Mouse (Mus musculus) limb, embryonic 10.5 days (tissue): ENCODE measurements around the gene Rnf39. TPM values are rescaled to one million over a fixed set of nuclear protein-coding genes. Genes with fewer than 3 reads are reported as not detected.

Experiments
- DNase-seq: peaks from one replicate; pipeline ENCODE4 v3.0.0-alpha.2; 2017; ENCODE audit warnings: low spot score
- H3K27ac ChIP-seq: fragments of 300-500 bp; sonication (generic); 2 replicates; pipeline ENCODE4 v1.5.1; 2016; ENCODE audit warnings: mild to moderate bottlenecking
- H3K27me3 ChIP-seq: fragments of 300-500 bp; sonication (generic); 2 replicates; pipeline ENCODE4 v1.6.1; 2016; ENCODE audit warnings: low read depth, mild to moderate bottlenecking; ENCODE audit not compliant: poor library complexity, severe bottlenecking
- H3K36me3 ChIP-seq: fragments of 300-500 bp; sonication (generic); 2 replicates; pipeline ENCODE4 v1.6.1; 2016; ENCODE audit warnings: mild to moderate bottlenecking, moderate library complexity
- H3K4me1 ChIP-seq: fragments of 300-500 bp; sonication (generic); 2 replicates; pipeline ENCODE4 v1.6.1; 2016
- H3K4me3 ChIP-seq: fragments of 300-500 bp; sonication (generic); 2 replicates; pipeline ENCODE4 v1.5.1; 2016; ENCODE audit warnings: mild to moderate bottlenecking, moderate library complexity
- H3K9me3 ChIP-seq: fragments of 300-500 bp; sonication (generic); replicated peaks from 2 replicates; pipeline ENCODE4 v1.6.1; 2016; ENCODE audit warnings: mild to moderate bottlenecking
- WGBS: fragments of 180-500 bp; shearing (Covaris S2); methylation state at CpG from one replicate; pipeline ENCODE4 v1.1.7; 2016; 5-methylcytosine and 5-hydroxymethylcytosine counted together
- polyA plus RNA-seq: library from polyadenylated mRNA; unstranded; fragments of >200 nt; fragmentation: Nextera tagmentation; extraction: Ambion mirVana; gene quantifications from 2 replicates; pipeline ENCODE4 v1.2.1, GENCODE M21; 2016

Gene Rnf39
- polyA plus RNA-seq, result 0.13 and 0.45 TPM in 2 replicates

GRCm38 (mm10) chr17:36942791-36943471 is at the start of gene Rnf39:
Gene Rnf39, plus strand, starts transcription at chr17:36942918.
- peak; percentile 52 for DNase-seq
- Histone ChIP-seq H3K9me3 (no peaks in the 10 kb centered on the region), H3K4me1 (peaks cover 37% of the 10 kb centered on the region), H3K27ac (peak within 1 kb of the TSS; percentile 54), H3K36me3 (no peaks in the 10 kb centered on the region), H3K27me3 (peaks cover 79% of the 10 kb centered on the region), H3K4me3 (peak within 1 kb of the TSS; percentile 54)
- 1% methylated on average over 58 of the region's 59 CpGs for WGBS

- Histone ChIP-seq H3K4me3 (no peak overlapping the region), H3K27me3 (no peaks in the 10 kb centered on the region), H3K9me3 (no peaks in the 10 kb centered on the region), H3K36me3 (no peaks in the 10 kb centered on the region), H3K4me1 (no peaks in the 10 kb centered on the region), H3K27ac (no peak overlapping the region)
- 77% methylated on average over 5 of the region's 5 CpGs for WGBS
- DNase-seq, result no peak
These were observed 49.3 kb upstream of the Rnf39 start for GRCm38 (mm10) chr17:36893387-36893786.

GRCm38 (mm10) chr17:36896583-36896982 is 46.1 kb upstream of the Rnf39 start:
- Histone ChIP-seq H3K9me3 (no peaks in the 10 kb centered on the region), H3K4me1 (no peaks in the 10 kb centered on the region), H3K36me3 (no peaks in the 10 kb centered on the region), H3K4me3 (no peak overlapping the region), H3K27ac (no peak overlapping the region), H3K27me3 (no peaks in the 10 kb centered on the region)
- WGBS, result 88% methylated on average over 1 of the region's 1 CpGs
- DNase-seq, result peak; percentile 42

GRCm38 (mm10) chr17:36897065-36897464 is 45.7 kb upstream of the Rnf39 start:
- Histone ChIP-seq H3K27me3 (no peaks in the 10 kb centered on the region), H3K9me3 (no peaks in the 10 kb centered on the region), H3K27ac (no peak overlapping the region), H3K4me3 (no peak overlapping the region), H3K4me1 (no peaks in the 10 kb centered on the region), H3K36me3 (no peaks in the 10 kb centered on the region)
- no peak for DNase-seq

GRCm38 (mm10) chr17:36897552-36898205 is 45.0 kb upstream of the Rnf39 start, which contains the start of gene Trim31:
Gene Trim31, plus strand, starts transcription at chr17:36898118.
- Histone ChIP-seq H3K27ac (no peak within 1 kb of the TSS), H3K9me3 (no peaks in the 10 kb centered on the region), H3K36me3 (no peaks in the 10 kb centered on the region), H3K4me3 (no peak within 1 kb of the TSS), H3K27me3 (no peaks in the 10 kb centered on the region), H3K4me1 (no peaks in the 10 kb centered on the region)
- whole genome bisulfite sequencing, result 64% methylated on average over 6 of the region's 6 CpGs
- no peak for DNase-seq

GRCm38 (mm10) chr17:36899376-36899775 is 43.3 kb upstream of the Rnf39 start:
- Histone ChIP-seq H3K4me3 (no peak overlapping the region), H3K4me1 (no peaks in the 10 kb centered on the region), H3K36me3 (no peaks in the 10 kb centered on the region), H3K27me3 (no peaks in the 10 kb centered on the region), H3K9me3 (no peaks in the 10 kb centered on the region), H3K27ac (no peak overlapping the region)
- DNase-seq, result no peak
- 84% methylated on average over 4 of the region's 4 CpGs for WGBS

GRCm38 (mm10) chr17:36900001-36900400 is 42.7 kb upstream of the Rnf39 start:
- 83% methylated on average over 5 of the region's 5 CpGs for WGBS
- H3K36me3 ChIP-seq, result no peaks in the 10 kb centered on the region
- H3K9me3 ChIP-seq, result no peaks in the 10 kb centered on the region
- no peak overlapping the region for H3K4me3 ChIP-seq
- H3K4me1 ChIP-seq, result no peaks in the 10 kb centered on the region
- H3K27ac ChIP-seq, result no peak overlapping the region
- no peaks in the 10 kb centered on the region for H3K27me3 ChIP-seq
- no peak for DNase-seq

- Histone ChIP-seq H3K4me3 (no peak overlapping the region), H3K27ac (no peak overlapping the region), H3K9me3 (no peaks in the 10 kb centered on the region), H3K27me3 (no peaks in the 10 kb centered on the region), H3K4me1 (no peaks in the 10 kb centered on the region), H3K36me3 (no peaks in the 10 kb centered on the region)
- DNase-seq, result no peak
- 35% methylated on average over 1 of the region's 1 CpGs for WGBS
These were observed 42.0 kb upstream of the Rnf39 start for GRCm38 (mm10) chr17:36900691-36901090.

GRCm38 (mm10) chr17:36903651-36904050 is 39.1 kb upstream of the Rnf39 start:
- Histone ChIP-seq H3K27me3 (no peaks in the 10 kb centered on the region), H3K36me3 (no peaks in the 10 kb centered on the region), H3K27ac (no peak overlapping the region), H3K4me3 (no peak overlapping the region), H3K4me1 (no peaks in the 10 kb centered on the region), H3K9me3 (no peaks in the 10 kb centered on the region)
- 81% methylated on average over 3 of the region's 3 CpGs for WGBS
- no peak for DNase-seq

GRCm38 (mm10) chr17:36908235-36908634 is 34.5 kb upstream of the Rnf39 start:
- WGBS, result 36% methylated on average over 1 of the region's 1 CpGs
- H3K4me3 ChIP-seq, result no peak overlapping the region
- H3K4me1 ChIP-seq, result no peaks in the 10 kb centered on the region
- DNase-seq, result no peak
- no peak overlapping the region for H3K27ac ChIP-seq
- H3K27me3 ChIP-seq, result no peaks in the 10 kb centered on the region
- H3K9me3 ChIP-seq, result no peaks in the 10 kb centered on the region
- H3K36me3 ChIP-seq, result no peaks in the 10 kb centered on the region

GRCm38 (mm10) chr17:36909802-36910201 is 32.9 kb upstream of the Rnf39 start:
- no peaks in the 10 kb centered on the region for H3K27me3 ChIP-seq
- H3K4me1 ChIP-seq, result no peaks in the 10 kb centered on the region
- DNase-seq, result no peak
- no peaks in the 10 kb centered on the region for H3K36me3 ChIP-seq
- no peak overlapping the region for H3K4me3 ChIP-seq
- H3K9me3 ChIP-seq, result no peaks in the 10 kb centered on the region
- no peak overlapping the region for H3K27ac ChIP-seq
- 57% methylated on average over 4 of the region's 4 CpGs for WGBS

- H3K4me3 ChIP-seq, result no peak overlapping the region
- no peaks in the 10 kb centered on the region for H3K9me3 ChIP-seq
- no peak overlapping the region for H3K27ac ChIP-seq
- 85% methylated on average over 2 of the region's 2 CpGs for WGBS
- H3K4me1 ChIP-seq, result no peaks in the 10 kb centered on the region
- DNase-seq, result no peak
- H3K27me3 ChIP-seq, result no peaks in the 10 kb centered on the region
- no peaks in the 10 kb centered on the region for H3K36me3 ChIP-seq
These were observed 30.7 kb upstream of the Rnf39 start for GRCm38 (mm10) chr17:36912031-36912430.

- H3K9me3 ChIP-seq, result no peaks in the 10 kb centered on the region
- H3K27ac ChIP-seq, result no peak overlapping the region
- no peak overlapping the region for H3K4me3 ChIP-seq
- no peaks in the 10 kb centered on the region for H3K36me3 ChIP-seq
- no peaks in the 10 kb centered on the region for H3K27me3 ChIP-seq
- DNase-seq, result peak; percentile 71
- no peaks in the 10 kb centered on the region for H3K4me1 ChIP-seq
- 17% methylated on average over 2 of the region's 2 CpGs for WGBS
These were observed 28.6 kb upstream of the Rnf39 start for GRCm38 (mm10) chr17:36914108-36914507.
